Mouse (Mus musculus) frontal cortex, postnatal 25 days (tissue): ENCODE data around the gene Meltf.

Source experiments
- DNase-seq, 2 experiments: peaks; one replicate each; pipeline ENCODE4 v3.0.0; 2022; ENCODE audit warnings: low spot score in 2 of 2

Meltf gene

GRCm38 (mm10) chr16:31878573-31879257, at the start of gene Meltf:
TSS of gene Meltf (plus strand) at chr16:31878810.
- no peak for DNase-seq

DNA sequence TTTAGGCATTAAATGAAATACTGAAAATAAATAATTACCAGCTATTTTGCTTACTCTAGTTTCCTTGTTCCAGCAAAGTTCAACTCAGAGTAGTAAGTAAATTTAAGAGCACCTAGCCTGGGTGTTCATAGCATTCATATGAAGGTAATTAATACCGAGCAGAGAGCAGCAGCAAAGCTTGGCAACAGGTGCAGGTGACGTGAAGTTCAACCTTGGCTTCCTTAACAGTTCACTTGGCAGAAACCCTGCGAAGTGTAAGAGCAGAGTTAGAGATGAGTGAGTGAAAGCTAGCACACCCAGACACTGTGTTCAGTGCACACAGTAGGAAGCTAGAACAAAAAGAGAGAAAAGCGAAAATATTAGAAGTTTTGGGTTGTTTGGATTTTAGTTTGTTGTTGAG, 47.9 kb upstream of the Meltf start:
- DNase-seq = no peak

GRCm38 (mm10) chr16:31832630-31833422, 45.8 kb upstream of the Meltf start:
- DNase-seq = no peak

DNA sequence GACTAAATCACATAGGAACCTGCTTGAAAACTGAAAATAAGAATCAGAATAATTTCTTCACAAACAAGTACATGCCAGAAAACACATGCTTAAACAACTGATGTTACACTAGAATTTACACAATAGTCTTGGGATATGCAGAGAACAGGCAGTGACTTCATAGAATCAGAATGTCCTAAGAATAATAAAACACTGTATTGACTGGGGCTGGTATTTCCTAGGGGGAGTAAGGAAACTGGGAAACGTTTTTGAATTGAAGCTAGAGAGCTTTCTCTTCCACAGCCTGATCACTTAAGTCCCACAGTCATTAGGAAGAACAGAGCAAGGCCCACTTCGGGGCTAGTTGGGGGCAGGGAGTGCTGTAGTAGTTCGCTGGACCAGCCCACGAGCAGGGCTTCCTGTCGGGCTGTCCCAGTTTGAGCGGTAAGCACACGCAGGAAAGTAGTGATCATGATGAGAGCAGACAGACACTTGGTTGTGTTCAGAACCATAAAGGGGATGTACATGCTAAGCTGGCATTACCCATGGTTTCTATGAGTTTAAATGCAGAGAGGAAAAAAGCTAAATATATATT, 44.5 kb upstream of the Meltf start:
- no peak for DNase-seq

- DNase-seq = no peak
Observed at GRCm38 (mm10) chr16:31834662-31835318, 43.8 kb upstream of the Meltf start.

GRCm38 (mm10) chr16:31837362-31837761, 41.2 kb upstream of the Meltf start:
- DNase-seq = no peak

GRCm38 (mm10) chr16:31844246-31844645, 34.4 kb upstream of the Meltf start:
- DNase-seq = no peak

DNA sequence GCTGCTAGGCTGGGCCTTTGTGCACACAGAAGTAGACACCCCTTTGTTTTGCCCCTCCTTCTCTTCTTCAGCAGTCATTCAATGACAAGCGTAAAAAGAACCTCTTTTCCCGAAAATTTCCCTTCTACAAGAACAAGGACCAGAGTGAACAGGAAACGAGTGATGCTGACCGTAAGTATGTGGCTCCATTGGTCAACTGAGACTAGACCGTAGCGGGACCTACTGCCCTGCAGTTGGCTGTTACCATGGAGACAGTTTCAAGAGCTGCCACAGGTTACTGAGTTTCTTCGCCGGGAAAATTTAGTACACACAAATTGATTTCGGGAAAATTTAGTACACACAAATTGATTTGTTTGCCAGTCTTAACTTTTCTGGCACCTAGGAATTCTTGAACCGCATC, 31.8 kb upstream of the Meltf start:
- DNase-seq = no peak

GRCm38 (mm10) chr16:31863920-31864319, 14.7 kb upstream of the Meltf start:
- no peak for DNase-seq

DNA sequence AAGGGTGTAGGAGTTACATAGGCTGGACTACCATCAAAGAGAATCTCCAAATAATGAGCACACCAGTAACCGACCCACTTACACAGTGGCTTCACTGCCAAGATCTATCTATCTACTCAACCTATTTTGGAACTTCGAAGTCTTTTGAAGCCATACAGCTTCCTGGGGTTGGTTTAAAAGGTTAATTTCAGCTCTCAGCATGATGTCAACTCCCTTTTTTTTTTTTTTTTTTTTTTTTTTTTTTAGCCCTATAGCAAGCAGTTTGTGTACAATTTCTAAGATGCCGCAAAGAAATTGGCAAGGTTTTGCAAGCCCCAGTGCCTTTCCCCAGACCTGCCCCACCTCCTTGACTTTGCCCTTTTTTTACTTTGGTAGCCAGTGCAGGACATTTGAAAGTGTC, 13.4 kb upstream of the Meltf start:
- no peak for DNase-seq

DNA sequence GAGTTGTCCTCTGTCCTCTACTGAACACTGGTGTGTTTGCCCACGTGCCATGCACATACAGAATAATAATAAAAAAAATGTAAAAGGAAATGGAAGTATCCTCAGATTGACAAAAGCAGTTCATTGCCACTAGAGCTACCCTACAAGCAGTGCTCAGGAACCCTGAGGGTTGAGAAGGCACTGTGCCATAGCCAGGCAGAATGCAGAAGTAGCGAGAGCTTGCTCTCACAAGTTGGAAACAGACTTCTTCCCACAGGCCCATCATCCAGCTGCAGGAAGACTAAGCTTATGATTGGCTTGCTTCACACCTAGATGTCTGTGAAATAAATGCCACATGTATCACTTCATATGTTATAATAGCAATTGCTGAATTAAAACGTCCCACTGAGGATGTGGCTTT, 11.7 kb upstream of the Meltf start:
- no peak for DNase-seq

GRCm38 (mm10) chr16:31867736-31868135, 10.9 kb upstream of the Meltf start:
- DNase-seq = no peak

DNA sequence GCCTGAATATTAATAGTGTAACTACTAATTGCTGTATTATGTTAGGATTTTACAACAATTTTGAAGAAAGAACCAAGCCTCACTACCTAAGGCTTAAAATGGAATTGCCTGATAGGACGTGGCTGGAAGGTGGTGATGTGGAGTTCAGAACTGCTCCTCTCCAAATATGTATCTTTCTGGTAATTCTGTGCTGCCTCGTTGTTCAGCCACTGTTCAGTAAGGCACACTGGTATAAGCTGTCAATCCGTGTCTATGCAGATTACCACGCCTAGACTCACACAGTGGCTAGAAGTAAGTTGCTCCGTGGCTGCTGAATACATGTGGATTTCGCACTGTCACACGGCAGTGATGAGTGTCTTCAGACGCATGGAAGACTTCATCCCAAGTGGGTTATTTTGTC, 4.9 kb upstream of the Meltf start:
- DNase-seq = peak in 1 of 2 experiments; percentile 4

GRCm38 (mm10) chr16:31875391-31875790, 3.2 kb upstream of the Meltf start:
- peak in 1 of 2 experiments; percentile 3 for DNase-seq

GRCm38 (mm10) chr16:31876386-31876785, 2.2 kb upstream of the Meltf start:
- DNase-seq = peak in 1 of 2 experiments; percentile 28

DNA sequence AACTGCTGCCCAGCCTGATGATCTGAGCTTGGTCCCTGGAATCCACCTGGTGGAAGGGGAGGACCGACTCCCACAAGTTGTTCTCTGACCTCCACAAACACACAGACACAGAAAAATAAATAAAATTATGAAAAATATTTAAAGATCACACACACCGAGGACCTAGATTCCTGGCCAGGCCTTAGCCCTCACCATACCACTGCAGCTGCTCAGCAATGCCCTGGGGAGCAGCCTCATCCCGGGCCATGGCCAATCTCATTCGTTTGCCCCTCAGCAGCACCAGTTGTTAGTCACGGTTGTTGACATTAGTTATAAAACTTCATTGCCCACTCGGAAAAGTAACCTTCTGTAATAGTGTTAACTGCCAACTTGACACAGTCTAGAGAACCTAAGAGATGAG, 558 bp upstream of the Meltf start:
- DNase-seq = no peak

DNA sequence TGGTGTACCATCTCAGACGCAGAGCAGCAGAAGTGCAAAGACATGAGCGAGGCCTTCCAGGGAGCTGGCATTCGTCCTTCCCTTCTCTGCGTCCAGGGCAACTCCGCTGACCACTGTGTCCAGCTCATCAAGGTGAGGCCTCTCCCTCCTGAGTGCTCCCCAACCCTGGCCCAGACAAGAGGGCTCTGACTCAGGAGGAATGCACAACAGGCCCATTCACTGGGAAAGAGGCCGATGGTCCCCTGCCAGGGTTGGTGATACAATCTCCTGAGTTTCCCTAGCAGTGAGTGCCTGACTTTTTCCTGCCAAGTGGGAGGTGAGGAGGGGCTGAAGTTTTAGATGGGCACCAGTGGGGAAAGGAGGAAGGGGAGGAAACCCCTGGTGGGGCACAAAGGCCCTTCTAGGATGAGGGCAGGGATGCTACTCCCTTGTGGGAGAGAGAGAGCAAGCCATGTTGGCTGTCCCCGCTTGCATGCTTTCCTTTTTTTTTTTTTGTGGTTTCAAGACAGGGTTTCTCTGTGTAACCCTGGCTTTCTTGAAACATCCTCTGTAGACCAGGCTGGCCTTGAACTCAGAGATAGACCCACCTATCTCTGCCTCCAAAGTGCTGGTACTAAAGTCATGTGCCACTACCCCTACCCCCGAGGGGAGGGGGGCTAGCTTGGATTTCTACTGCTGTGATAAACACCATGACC, 1.7 kb downstream of the Meltf start:
- DNase-seq = no peak

- DNase-seq = no peak
Observed at GRCm38 (mm10) chr16:31882381-31882908, 3.8 kb downstream of the Meltf start.

- DNase-seq = peak in 1 of 2 experiments; percentile 44
Observed at GRCm38 (mm10) chr16:31883302-31883701, 4.7 kb downstream of the Meltf start.

DNA sequence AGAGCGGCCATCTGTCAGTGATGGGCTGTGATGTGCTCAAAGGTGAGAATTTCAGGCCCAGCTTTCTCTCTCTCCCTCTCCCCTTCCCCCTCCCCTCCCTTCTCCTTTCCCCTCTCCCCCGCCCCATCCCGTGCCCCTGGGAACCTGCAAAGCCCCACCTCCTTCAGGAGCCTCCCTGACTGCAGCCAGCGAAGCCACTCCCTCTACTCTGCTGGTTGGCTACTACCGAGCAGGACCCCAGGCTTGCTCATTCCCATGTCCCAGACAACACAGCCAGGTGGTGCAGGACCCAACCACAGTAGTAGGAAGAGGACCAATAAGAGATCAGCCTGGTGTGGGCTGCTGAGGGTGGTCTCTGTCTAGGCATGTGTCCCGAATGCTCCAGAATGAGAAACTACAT, 5.3 kb downstream of the Meltf start:
- no peak for DNase-seq

GRCm38 (mm10) chr16:31890907-31891306, 12.3 kb downstream of the Meltf start:
- DNase-seq = no peak
